Comparison of ENCODE assay signal across 23 mouse cellular contexts in the genomic region with DNA sequence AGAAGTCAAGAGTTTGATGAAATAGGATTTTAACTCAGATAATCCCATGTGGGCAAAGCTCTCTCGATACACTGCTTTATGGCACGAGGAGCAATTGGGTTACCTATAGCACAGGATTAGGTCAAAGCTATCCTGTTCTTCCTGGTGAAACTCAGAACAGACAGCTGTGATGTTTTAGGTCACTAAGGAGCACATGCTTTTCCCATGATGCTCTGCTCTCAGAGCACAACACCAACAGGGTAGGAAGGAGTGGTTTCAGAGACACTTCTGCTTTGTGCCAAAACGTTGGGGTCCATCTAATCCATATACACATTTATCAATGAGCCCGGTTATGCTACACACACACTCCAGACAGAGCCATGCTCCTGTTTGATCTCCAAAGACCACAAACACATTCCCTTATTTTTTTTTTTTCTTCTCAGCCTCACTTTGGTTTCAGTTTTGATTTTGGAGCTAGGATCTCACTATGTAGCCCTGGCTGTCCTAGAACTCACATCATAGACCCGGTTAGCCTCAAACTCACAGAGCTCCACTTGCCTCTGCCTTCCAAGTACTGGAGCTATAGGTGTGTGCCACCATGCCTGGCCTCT.
"Had no signal": no experiment of that assay in that cellular context is flagged by ENCODE, and none has a peak within 500 bp of the region (broad histone marks: within the 10 kb centered on the region; RNA-seq: fewer than 3 reads in every experiment).

No protein-coding gene starts in this region.

- H3K4me1 ChIP-seq: midbrain, embryonic 15.5 days; neural tube, embryonic 13.5 days; stomach, embryonic 15.5 days had no signal

- H3K27ac ChIP-seq: lung, embryonic 15.5 days; macrophage; midbrain, embryonic 13.5 days; midbrain, embryonic 15.5 days; neural tube, embryonic 13.5 days; neural tube, embryonic 15.5 days; stomach, embryonic 15.5 days; stomach, postnatal 0 days had no signal

- H3K9ac ChIP-seq: liver, postnatal 0 days; lung, embryonic 15.5 days; midbrain, embryonic 13.5 days; midbrain, embryonic 15.5 days; neural tube, embryonic 13.5 days; neural tube, embryonic 15.5 days; stomach, embryonic 15.5 days had no signal

- DNase-seq: liver, postnatal 0 days; lung, adult 2 months; lung, postnatal 14 days; lung, postnatal 36 days; retina, postnatal 1 day; right cerebral cortex, adult 18-20 months; right cerebral cortex, postnatal 25 days; right cerebral cortex, postnatal 4 days; spleen, adult 18-20 months; thymus, adult 2 months; thymus, postnatal 25 days; thymus, postnatal 4 days had no signal

- H3K9me3 ChIP-seq: lung, embryonic 15.5 days; midbrain, embryonic 13.5 days; midbrain, embryonic 15.5 days; neural tube, embryonic 13.5 days; neural tube, embryonic 15.5 days; stomach, embryonic 15.5 days had no signal

- H3K4me2 ChIP-seq: lung, embryonic 15.5 days; midbrain, embryonic 11.5 days; midbrain, embryonic 13.5 days; midbrain, embryonic 15.5 days; neural tube, embryonic 13.5 days; neural tube, embryonic 15.5 days; stomach, embryonic 15.5 days had no signal

- H3K36me3 ChIP-seq: lung, embryonic 15.5 days; midbrain, embryonic 13.5 days; midbrain, embryonic 15.5 days; neural tube, embryonic 13.5 days; neural tube, embryonic 15.5 days; stomach, embryonic 15.5 days had no signal

- H3K4me3 ChIP-seq: lung, embryonic 15.5 days; megakaryocyte, embryonic 14.5 days; midbrain, embryonic 13.5 days; midbrain, embryonic 15.5 days; neural tube, embryonic 13.5 days; neural tube, embryonic 15.5 days; stomach, embryonic 15.5 days had no signal

- H3K27me3 ChIP-seq: lung, embryonic 15.5 days; midbrain, embryonic 13.5 days; midbrain, embryonic 15.5 days; neural tube, embryonic 13.5 days; neural tube, embryonic 15.5 days; stomach, embryonic 15.5 days had no signal

- ATAC-seq: liver, postnatal 0 days; lung, postnatal 0 days; midbrain, embryonic 13.5 days; midbrain, embryonic 15.5 days had no signal
